21 mouse cellular contexts compared by ENCODE assay signal in genomic region chr2:103143985-103144384, GRCm38 (mm10).
DNase-seq lines count a peak whose midpoint lies in the region; ATAC-seq and TF ChIP-seq lines count a peak whose summit lies in the region.
"Had no signal": no experiment of that assay in that cellular context is flagged by ENCODE, and none has a peak within 500 bp of the region (broad histone marks: within the 10 kb centered on the region; RNA-seq: fewer than 3 reads in every experiment).

No protein-coding gene starts in this region.

- H3K36me3 ChIP-seq in kidney, embryonic 14.5 days (ENCODE audit: control insufficient read depth, insufficient read depth, low read length), result no peaks in the 10 kb centered on the region
- H3K36me3 ChIP-seq in intestine, embryonic 15.5 days, result no peaks in the 10 kb centered on the region
- H3K36me3 ChIP-seq in small intestine, adult 2 months (ENCODE audit: control insufficient read depth, insufficient read depth, low read length), result no peaks in the 10 kb centered on the region
- no peaks in the 10 kb centered on the region for H3K36me3 ChIP-seq in forebrain, embryonic 11.5 days (ENCODE audit: control insufficient read depth, insufficient read depth, low read length)
- H3K36me3 ChIP-seq: forebrain, embryonic 15.5 days; hindbrain, embryonic 10.5 days had no signal

- TF ChIP-seq CTCF in small intestine, adult 2 months (IDR thresholded peaks at IDR 0.05; ENCODE audit: extremely low read depth, insufficient read length, insufficient replicate concordance, low read depth, low read length), result no peak

- no peak overlapping the region for H3K4me2 ChIP-seq in kidney, embryonic 14.5 days (replicated peaks; ENCODE audit: low read depth, low read length)
- 0 out of 2 replicates have a peak overlapping the region, but pooled peaks have one; percentile 9 for H3K4me2 ChIP-seq in intestine, embryonic 15.5 days (replicated peaks)
- H3K4me2 ChIP-seq in forebrain, embryonic 11.5 days (ENCODE audit: low read depth, low read length, severe bottlenecking), result no peak overlapping the region
- H3K4me2 ChIP-seq: forebrain, embryonic 15.5 days had no signal

- no peaks in the 10 kb centered on the region for H3K9me3 ChIP-seq in kidney, embryonic 14.5 days (ENCODE audit: control insufficient read depth, low read length)
- no peaks in the 10 kb centered on the region for H3K9me3 ChIP-seq in intestine, embryonic 15.5 days
- no peaks in the 10 kb centered on the region for H3K9me3 ChIP-seq in forebrain, embryonic 11.5 days (ENCODE audit: control insufficient read depth, low read length)
- H3K9me3 ChIP-seq: forebrain, embryonic 15.5 days; hindbrain, embryonic 10.5 days had no signal

- peak; percentile 54; the same call in 1 of the 2 replicates for ATAC-seq in kidney, embryonic 14.5 days (ENCODE audit: low FRiP score, low TSS enrichment)
- no peak for ATAC-seq in intestine, embryonic 15.5 days
- no peak for ATAC-seq in forebrain, embryonic 11.5 days (replicated peaks; ENCODE audit: low FRiP score)
- ATAC-seq in CD4-positive, CD25-positive, alpha-beta regulatory T cell, adult 4 months, result no peak
- ATAC-seq: forebrain, embryonic 15.5 days; hindbrain, postnatal 0 days; midbrain, embryonic 16.5 days had no signal

- H3K27ac ChIP-seq in kidney, embryonic 14.5 days (ENCODE audit: low read depth, low read length), result peak overlapping the region; percentile 65
- peak overlapping the region; percentile 87 for H3K27ac ChIP-seq in intestine, embryonic 15.5 days
- peak overlapping the region; percentile 44 for H3K27ac ChIP-seq in small intestine, adult 2 months (ENCODE audit: insufficient read depth, low read depth, low read length)
- no peak overlapping the region for H3K27ac ChIP-seq in forebrain, embryonic 11.5 days (ENCODE audit: low read depth, low read length)
- H3K27ac ChIP-seq: forebrain, embryonic 15.5 days; hindbrain, embryonic 10.5 days; hindbrain, postnatal 0 days; liver, embryonic 14.5 days had no signal

- H3K27me3 ChIP-seq in kidney, embryonic 14.5 days (ENCODE audit: control insufficient read depth, insufficient read depth, low read length), result no peaks in the 10 kb centered on the region
- no peaks in the 10 kb centered on the region for H3K27me3 ChIP-seq in intestine, embryonic 15.5 days (replicated peaks)
- no peaks in the 10 kb centered on the region for H3K27me3 ChIP-seq in small intestine, adult 2 months (ENCODE audit: control insufficient read depth, insufficient read depth, low read length)
- no peaks in the 10 kb centered on the region for H3K27me3 ChIP-seq in forebrain, embryonic 11.5 days (ENCODE audit: control insufficient read depth, insufficient read depth, low read length)
- H3K27me3 ChIP-seq: CH12.LX; forebrain, embryonic 15.5 days had no signal

- 34% methylated on average over 4 of the region's 4 CpGs for WGBS in kidney, embryonic 14.5 days
- WGBS in intestine, embryonic 15.5 days, result 46% methylated on average over 4 of the region's 4 CpGs
- 27% methylated on average over 4 of the region's 4 CpGs for WGBS in small intestine, adult 2 months
- 61% methylated on average over 4 of the region's 4 CpGs for WGBS in forebrain, embryonic 11.5 days

- H3K9ac ChIP-seq in kidney, embryonic 14.5 days (ENCODE audit: low read depth, low read length), result no peak overlapping the region
- no peak overlapping the region for H3K9ac ChIP-seq in intestine, embryonic 15.5 days
- no peak overlapping the region for H3K9ac ChIP-seq in forebrain, embryonic 11.5 days (ENCODE audit: low read length)
- H3K9ac ChIP-seq: forebrain, embryonic 15.5 days; liver, embryonic 14.5 days had no signal

- peaks cover 6% of the 10 kb centered on the region for H3K4me1 ChIP-seq in kidney, embryonic 14.5 days (ENCODE audit: control insufficient read depth, insufficient read depth, low read length)
- H3K4me1 ChIP-seq in intestine, embryonic 15.5 days (replicated peaks), result 0 out of 2 replicates have a peak, but pooled peaks cover 9% of the 10 kb centered on the region
- peaks cover 4% of the 10 kb centered on the region; the same call in 1 of the 2 replicates for H3K4me1 ChIP-seq in small intestine, adult 2 months (ENCODE audit: control insufficient read depth, insufficient read depth, insufficient read length, low read length)
- no peaks in the 10 kb centered on the region for H3K4me1 ChIP-seq in forebrain, embryonic 11.5 days (replicated peaks; ENCODE audit: control insufficient read depth, insufficient read depth, low read length)
- H3K4me1 ChIP-seq: forebrain, embryonic 15.5 days had no signal

- no peak for DNase-seq in kidney, adult 11 months
- DNase-seq in ZHBTc4 (ENCODE audit: low read depth, low spot score), result peak; percentile 31
- no peak for DNase-seq in forebrain, embryonic 11.5 days (ENCODE audit: low spot score)
- DNase-seq in layer of hippocampus, postnatal 14 days (ENCODE audit: low spot score in 2 of 2), result no peak
- DNase-seq: cerebellum, adult 2 months; cerebellum, postnatal 36 days; gastrocnemius, postnatal 36 days; layer of hippocampus, adult 9-11 months; right cerebral cortex, postnatal 14 days; thymus, postnatal 4 days had no signal

- H3K4me3 ChIP-seq in kidney, embryonic 14.5 days (ENCODE audit: low read length), result no peak overlapping the region
- H3K4me3 ChIP-seq in intestine, embryonic 15.5 days (replicated peaks), result no peak overlapping the region
- H3K4me3 ChIP-seq in small intestine, adult 2 months (ENCODE audit: low read depth, low read length), result no peak overlapping the region
- H3K4me3 ChIP-seq in forebrain, embryonic 11.5 days (ENCODE audit: low read depth, low read length), result no peak overlapping the region
- H3K4me3 ChIP-seq: erythroblast, embryonic 14.5 days; forebrain, embryonic 15.5 days; hindbrain, embryonic 10.5 days had no signal

- no peak for TF ChIP-seq POLR2A in small intestine, adult 2 months (IDR thresholded peaks at IDR 0.05; ENCODE audit: low read depth, low read length)
